Mouse (Mus musculus) layer of hippocampus, postnatal 25 days (tissue): ENCODE results near the gene Usp7. TPM values are rescaled to one million over a fixed set of nuclear protein-coding genes. Genes with fewer than 3 reads are reported as not detected.

Experiments
- DNase-seq, 2 experiments: peaks; one replicate each; pipeline ENCODE4 v3.0.0; 2022; ENCODE audit warnings: mixed read lengths in 2 of 2, low spot score in 1 of 2; ENCODE audit errors: extremely low spot score in 1 of 2
- total RNA-seq, 2 experiments: library from RNA; stranded (reverse); gene quantifications; 2 replicates each; pipeline ENCODE4 v1.2.3; 2021

The Usp7 gene
- total RNA-seq, 2 experiments from 2014 or later: 132 to 156 TPM

GRCm38 (mm10) chr16:8728111-8728748 lies 63.9 kb downstream of the Usp7 start:
- no peak for DNase-seq

DNA sequence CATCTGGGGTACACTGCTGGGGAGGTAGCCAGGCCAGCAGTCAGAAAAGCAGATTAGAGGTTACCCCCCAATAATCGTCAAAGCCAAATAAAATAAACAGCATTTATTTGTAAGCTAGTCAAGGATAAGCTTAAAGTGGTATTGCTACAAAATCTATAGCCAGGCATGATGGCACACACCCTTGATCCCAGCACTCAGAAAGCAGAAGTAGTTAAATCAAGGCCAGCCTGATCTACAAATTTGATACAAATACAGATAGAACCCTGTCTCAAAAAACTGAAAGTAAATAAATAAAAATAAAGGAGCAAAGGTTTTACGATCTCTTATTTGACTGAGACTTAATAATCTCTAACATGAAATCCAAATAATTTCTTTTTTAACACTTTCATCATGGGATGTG lies 66.3 kb downstream of the Usp7 start:
- DNase-seq: no peak

GRCm38 (mm10) chr16:8724031-8724430 lies 68.1 kb downstream of the Usp7 start:
- no peak for DNase-seq

DNA sequence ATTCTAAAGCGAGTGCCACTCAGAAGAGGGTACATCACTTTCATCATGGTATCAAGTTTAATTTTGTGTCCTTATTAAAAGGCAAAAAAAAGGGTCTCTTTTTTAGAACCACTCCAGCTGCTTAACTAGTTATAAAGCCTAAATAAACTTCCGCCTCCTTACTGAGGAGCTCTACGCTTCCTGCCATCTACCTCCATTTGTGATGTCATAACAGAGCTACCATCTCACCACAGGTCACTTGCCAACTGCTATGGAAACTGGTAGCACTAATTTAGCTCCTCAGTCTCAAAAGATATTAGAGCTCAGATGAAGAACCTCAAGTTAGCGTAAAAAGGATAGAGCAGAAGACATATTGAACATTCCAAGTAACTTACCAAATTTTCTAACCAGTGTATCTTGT lies 71.7 kb downstream of the Usp7 start:
- no peak for DNase-seq

- no peak for DNase-seq
Observed at GRCm38 (mm10) chr16:8717744-8718143, 74.4 kb downstream of the Usp7 start.

DNA sequence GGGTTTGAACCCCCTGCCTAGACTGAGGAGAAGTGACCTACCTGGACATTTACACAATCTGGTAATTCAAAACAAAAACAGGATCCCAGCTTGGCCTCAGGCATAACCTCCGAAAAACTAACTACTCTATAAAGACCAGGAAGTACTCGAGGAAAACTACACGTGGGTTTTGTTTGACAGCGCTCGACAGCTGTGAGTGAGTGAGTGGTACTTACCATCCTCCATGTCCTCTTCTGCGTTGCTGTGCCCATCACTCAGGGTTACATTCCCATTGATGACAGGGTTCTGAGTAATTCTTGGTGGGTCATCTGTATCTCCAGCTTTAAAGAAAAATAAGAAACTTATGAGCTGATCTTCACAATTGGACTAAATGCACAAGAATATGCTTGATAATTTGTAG lies 75.8 kb downstream of the Usp7 start:
- DNase-seq: no peak

- DNase-seq: no peak
Observed at GRCm38 (mm10) chr16:8715513-8716080, 76.5 kb downstream of the Usp7 start.

DNA sequence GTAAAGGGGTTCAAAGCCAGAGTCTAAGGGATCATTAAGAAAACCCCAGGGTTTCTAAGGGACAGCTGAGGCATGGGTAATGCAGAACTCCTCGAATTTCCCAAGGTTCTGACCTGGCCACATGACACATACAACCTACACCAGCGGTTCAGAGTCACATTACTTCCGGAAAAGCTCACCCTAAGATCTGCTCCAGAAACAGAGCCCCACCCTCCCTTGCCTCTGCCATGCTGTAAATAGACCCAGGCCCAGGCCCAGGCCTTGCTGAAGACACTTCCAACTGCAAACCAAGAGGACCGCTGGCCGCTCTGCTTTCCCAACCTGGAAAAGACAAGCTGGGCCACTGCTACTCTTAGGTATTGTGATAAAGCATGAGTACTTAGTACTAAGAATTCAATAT lies 77.3 kb downstream of the Usp7 start:
- no peak for DNase-seq

DNA sequence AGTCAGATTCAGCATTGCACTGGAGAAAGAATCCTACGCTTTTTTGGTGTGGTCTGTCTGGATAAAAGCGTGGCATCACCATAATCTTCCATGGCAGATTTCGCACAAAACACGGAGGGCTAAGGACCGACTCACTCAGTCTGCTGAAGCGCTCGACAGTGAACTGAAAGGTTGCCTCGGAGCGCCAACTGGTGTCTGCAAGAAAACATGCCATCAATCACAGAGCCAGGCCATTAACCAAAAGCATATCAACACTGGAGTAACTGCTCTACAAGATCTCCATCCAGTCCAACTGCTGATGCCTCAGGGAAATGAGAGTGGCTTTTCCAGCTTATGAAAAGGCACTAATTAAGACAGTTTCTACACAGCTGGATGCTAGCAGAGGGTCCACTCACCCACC lies 80.1 kb downstream of the Usp7 start:
- no peak for DNase-seq

DNA sequence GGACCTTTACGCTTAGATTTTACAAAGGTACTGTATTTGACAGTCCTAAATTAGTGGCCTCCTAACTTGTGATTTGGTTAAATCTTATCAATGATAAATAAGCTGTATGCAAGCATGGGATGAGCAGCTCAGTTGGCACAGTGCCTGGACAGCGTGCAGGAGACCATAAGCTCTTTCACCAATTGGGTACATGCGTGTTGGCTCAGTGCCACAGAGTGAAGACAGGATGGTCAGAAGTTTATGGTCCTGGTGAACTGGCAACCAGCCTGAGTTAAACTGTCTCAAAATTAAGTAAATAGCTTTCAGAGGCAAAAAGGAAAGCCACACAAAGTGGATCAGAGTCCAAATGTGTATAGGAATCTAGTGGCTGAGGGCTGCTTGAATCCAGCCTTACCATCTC lies 91.5 kb downstream of the Usp7 start:
- DNase-seq: no peak

- DNase-seq: no peak
Observed at GRCm38 (mm10) chr16:8699556-8699955, 92.6 kb downstream of the Usp7 start.

DNA sequence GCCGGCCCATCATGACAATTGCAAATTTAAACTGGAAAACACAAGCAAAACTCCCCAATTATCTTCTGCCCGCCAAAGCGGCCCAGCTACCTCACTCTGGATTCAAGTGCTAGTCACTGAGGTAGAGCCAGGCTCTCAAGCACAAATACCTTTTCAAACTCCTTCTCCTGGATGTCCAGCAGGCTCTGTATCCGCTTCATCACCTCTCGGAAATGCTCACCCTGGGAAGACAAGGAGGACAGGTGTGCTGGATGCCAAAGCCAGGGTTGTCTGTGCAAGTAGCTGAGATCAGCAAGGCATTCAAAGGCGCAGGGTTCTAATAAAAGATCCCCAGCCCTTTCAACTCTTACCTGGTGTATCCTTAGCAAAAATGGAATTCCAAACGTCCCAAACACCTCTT lies 100.9 kb downstream of the Usp7 start:
- DNase-seq: no peak

GRCm38 (mm10) chr16:8689979-8690656 lies 102.0 kb downstream of the Usp7 start:
- DNase-seq: peak in 1 of 2 experiments; percentile 51

DNA sequence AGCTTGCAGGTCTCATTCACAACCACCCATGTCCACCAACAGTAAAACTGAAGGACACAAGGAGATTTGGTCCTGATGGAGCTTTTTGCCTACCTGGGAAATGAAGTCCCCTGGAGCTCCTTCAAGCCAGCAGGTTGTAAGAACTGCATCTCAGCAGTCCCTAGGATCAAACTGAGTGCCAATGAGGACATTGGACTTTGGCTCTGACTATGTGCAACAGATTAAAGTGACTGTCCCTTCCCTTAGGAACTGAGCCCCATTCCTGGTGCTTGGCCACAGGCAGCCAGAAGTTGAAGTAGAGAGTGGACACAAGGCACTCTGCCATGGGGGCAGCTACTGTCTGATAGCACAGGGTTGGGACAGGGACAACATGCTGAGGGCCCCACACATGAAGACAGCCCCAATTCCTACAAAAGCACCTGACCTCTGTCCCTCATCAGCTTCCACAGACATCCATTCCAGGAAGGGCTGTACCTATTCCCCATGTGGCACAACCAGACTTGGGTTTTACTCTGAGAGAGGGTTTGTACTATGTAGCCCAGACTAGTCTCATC lies 104.5 kb downstream of the Usp7 start:
- no peak for DNase-seq

DNA sequence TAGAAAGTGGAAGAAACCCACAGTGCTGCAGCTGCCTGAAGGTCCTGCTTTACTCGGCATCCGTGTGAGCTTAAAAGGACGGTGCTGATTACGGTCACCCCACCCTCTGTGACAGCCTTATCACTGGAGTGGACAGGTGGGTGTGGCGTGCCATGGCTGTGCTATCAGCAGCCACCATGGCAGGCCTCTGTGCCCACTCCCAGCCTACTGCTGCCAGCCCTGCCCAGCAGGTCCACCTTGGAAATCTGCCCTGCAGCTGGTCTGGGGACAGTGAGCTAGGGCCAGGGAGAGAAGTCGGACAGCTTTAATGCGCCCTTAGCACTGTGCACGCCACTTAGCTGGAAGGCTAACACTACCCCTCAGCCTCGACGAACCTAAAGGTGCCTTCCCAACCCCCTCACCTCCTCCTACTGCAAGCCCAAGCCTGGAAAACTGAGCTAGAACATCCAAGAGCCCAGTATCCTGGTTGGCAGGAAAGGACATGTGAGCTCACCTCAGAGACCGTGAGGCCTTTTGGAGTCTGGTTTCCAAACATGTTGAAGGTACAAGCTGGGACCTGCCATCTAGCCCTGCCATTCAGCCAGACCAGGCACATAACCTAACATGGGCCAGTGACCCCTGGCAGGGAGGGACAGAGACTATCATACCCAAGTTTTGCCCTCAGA lies 105.1 kb downstream of the Usp7 start:
- DNase-seq: no peak

GRCm38 (mm10) chr16:8686121-8686870 lies 105.8 kb downstream of the Usp7 start:
- peak; percentile 55 to 81 for DNase-seq

DNA sequence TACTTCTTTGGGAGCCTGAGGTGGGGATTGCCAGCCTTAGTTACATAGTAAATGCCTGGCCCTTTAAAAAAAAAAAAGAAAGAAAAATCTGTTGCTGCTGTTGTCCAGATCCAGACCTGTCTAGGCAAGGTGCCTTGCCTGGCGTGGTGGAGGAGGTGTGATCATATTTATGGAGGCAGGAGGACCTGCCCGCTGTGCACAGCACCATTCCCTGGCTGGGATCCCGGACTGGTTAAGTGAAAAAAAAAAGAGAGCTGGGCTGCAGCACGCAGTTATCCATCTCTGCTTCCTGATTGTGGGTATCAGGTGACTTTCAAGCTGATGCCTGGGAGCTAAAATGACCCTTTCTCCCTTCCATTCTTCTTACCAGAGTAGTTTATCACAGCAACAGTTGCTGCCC lies 107.0 kb downstream of the Usp7 start:
- DNase-seq: no peak

- DNase-seq: no peak
Observed at GRCm38 (mm10) chr16:8680470-8680869, 111.6 kb downstream of the Usp7 start, which contains the start of gene Gm5767. Gene Gm5767, plus strand, starts transcription at chr16:8680770.

DNA sequence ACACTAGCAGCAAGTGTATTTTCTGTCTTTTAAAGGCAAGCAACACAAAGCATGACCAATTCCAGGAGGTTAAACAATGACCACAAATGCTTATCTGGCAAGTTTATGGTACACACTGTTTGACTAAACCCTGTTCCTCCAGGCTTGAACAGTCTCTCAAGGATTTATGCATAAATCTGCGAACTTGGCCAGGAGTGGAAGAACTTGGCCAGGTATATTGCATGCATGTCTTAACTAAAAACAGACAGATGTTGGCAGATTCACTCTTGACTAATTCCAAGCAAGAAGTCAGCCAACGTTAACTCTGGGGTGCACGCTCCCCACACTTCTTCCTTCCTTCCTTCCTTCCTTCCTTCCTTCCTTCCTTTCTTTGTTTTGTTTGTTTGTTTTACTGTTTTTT lies 112.3 kb downstream of the Usp7 start:
- DNase-seq: no peak

DNA sequence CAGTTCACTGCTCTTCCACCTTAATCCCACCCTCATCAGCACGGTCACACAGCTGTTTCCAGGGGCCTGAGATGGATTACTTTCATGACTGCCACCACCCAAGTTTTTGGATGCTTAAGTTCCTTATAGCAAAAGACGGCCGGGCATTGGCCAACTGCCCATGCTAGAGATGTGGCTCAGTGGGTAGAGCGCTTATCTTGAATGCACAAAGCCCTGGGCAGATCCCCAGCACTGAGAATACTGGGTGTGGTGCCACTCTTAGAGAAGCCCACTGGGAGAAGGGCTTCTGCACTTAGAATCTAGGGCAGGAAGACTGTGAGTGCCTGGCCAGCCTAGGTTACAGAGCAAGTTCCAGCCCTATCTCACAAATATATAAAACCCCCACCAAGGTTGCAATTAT lies 113.4 kb downstream of the Usp7 start:
- DNase-seq: no peak
